Mouse (Mus musculus): ENCODE results near the gene Whrn.

- no peak for TF ChIP-seq CTCF (IDR thresholded peaks at IDR 0.05; ENCODE audit: control insufficient read depth, insufficient read depth, low read length)
- TF ChIP-seq POLR2A (IDR thresholded peaks at IDR 0.05; ENCODE audit: borderline replicate concordance, control insufficient read depth, low read depth, low read length) = no peak
Observed at GRCm38 (mm10) chr4:63384262-63384661, 111.5 kb downstream of the Whrn start.
